16 mouse cellular contexts compared by ENCODE assay signal in the genomic region with DNA sequence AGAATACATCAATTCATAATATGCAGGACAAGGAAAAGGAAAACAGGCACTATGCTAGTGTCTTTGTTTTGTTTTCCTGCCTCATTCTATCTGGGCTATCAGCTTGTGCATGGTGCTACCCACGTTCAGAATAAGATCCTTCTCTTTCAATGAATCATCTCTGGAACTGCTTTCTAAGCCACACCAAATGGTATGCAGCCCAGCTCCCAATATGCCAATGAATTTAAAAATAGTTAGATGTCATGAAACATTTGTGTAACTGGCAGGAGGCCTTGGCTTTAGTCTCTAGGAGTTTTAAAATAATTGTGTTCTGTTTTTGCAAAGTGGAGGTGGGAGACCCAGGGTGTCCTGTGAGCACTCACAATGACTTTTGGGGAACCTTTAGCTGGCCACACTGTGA.
DNase-seq lines count a peak whose midpoint lies in the region; ATAC-seq lines count a peak whose summit lies in the region.
"Had no signal": no experiment of that assay in that cellular context is flagged by ENCODE, and none has a peak within 500 bp of the region (broad histone marks: within the 10 kb centered on the region; RNA-seq: fewer than 3 reads in every experiment).

No protein-coding gene starts in this region.

- DNase-seq in frontal cortex, postnatal 14 days (ENCODE audit: low spot score in 2 of 2), result no peak
- peak; percentile 8 for DNase-seq in right cerebral cortex, postnatal 25 days
- DNase-seq in right cerebral cortex, postnatal 10 days (ENCODE audit: low spot score in 2 of 2), result no peak
- DNase-seq in layer of hippocampus, adult 8-10 months (ENCODE audit: low spot score in 2 of 2), result peak; percentile 16 to 37
- peak; percentile 9 to 21 for DNase-seq in layer of hippocampus, postnatal 36 days
- no peak for DNase-seq in gastrocnemius, postnatal 10 days
- DNase-seq: adrenal gland, adult 2 months; adrenal gland, postnatal 25 days; cerebellum, adult 2 months; cerebellum, postnatal 10 days; heart, adult 2 months; heart, postnatal 14 days had no signal

- peak; percentile 81 for ATAC-seq in frontal cortex, adult (ENCODE audit: low TSS enrichment)
- no peak for ATAC-seq in granulocyte monocyte progenitor cell, adult 5-6 weeks (replicated peaks; ENCODE audit: poor library complexity, severe bottlenecking)
- ATAC-seq: forebrain, embryonic 13.5 days; Patski had no signal

Comparison
In these comparisons a context has a peak if more than half of its experiments do, and no peak if none do; other contexts are left out.
1. DNase-seq: peak in right cerebral cortex, postnatal 25 days (single experiment), layer of hippocampus, adult 8-10 months (2 of 2) and layer of hippocampus, postnatal 36 days (2 of 2); none in frontal cortex, postnatal 14 days (0 of 2), right cerebral cortex, postnatal 10 days (0 of 2) and gastrocnemius, postnatal 10 days (single experiment).